Comparison of ENCODE assay signal across 8 mouse cellular contexts in the genomic region with DNA sequence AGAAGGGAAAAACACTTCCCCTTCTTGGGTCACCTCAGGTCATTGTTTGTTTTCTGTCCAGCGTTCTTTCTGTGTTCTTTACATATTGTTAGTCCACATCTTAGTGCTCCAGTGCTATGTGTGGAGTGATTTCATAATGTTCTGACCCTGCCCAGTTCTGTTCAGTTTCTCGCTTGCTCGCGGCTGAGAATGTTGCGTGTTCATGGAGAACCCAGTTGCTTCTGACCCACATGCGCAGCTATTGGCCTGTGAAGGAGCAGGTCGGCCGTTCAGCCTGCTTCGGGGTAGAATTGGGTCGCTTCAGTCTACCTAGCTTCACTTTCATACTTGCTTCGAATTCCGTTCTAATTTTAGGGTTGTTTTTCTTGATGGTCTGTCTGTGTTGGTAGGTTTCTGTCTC. TPM values are rescaled to one million over a fixed set of nuclear protein-coding genes. Genes with fewer than 3 reads are reported as not detected.
DNase-seq lines count a peak whose midpoint lies in the region; ATAC-seq and TF ChIP-seq lines count a peak whose summit lies in the region.

No protein-coding gene starts in this region.

- 78% methylated on average over 12 of the region's 12 CpGs for WGBS in forebrain, embryonic 16.5 days
- 56% methylated on average over 12 of the region's 12 CpGs for WGBS in lung, postnatal 0 days

- H3K36me3 ChIP-seq in forebrain, embryonic 16.5 days (ENCODE audit: control insufficient read depth, insufficient read depth): peaks cover 12% of the 10 kb centered on the region
- H3K36me3 ChIP-seq in lung, postnatal 0 days (ENCODE audit: insufficient read depth, low read length): peaks cover 11% of the 10 kb centered on the region; the same call in 1 of the 2 replicates

- peaks cover 38% of the 10 kb centered on the region for H3K4me1 ChIP-seq in forebrain, embryonic 16.5 days (replicated peaks; ENCODE audit: control insufficient read depth, insufficient read depth, low read length)
- H3K4me1 ChIP-seq in lung, postnatal 0 days (ENCODE audit: insufficient read depth, low read depth, low read length): peaks cover 13% of the 10 kb centered on the region; the same call in 1 of the 2 replicates

- no peak for TF ChIP-seq CTCF in left cerebral cortex, adult 2 months (IDR thresholded peaks at IDR 0.05)
- TF ChIP-seq CTCF in lung, postnatal 0 days (IDR thresholded peaks at IDR 0.05): no peak

- no peaks in the 10 kb centered on the region; the same call in 1 of the 2 replicates for H3K9me3 ChIP-seq in forebrain, embryonic 16.5 days (ENCODE audit: control insufficient read depth, low read length)
- H3K9me3 ChIP-seq in lung, postnatal 0 days (ENCODE audit: low read length): no peaks in the 10 kb centered on the region

- no peak for DNase-seq in left cerebral cortex, adult 2 months (ENCODE audit: extremely low spot score in 1 of 2, low spot score in 2 of 2)
- DNase-seq in left cerebral cortex, postnatal 25 days (ENCODE audit: low spot score in 2 of 2): no peak
- peak; percentile 49 for DNase-seq in kidney, adult 18-20 months
- peak; percentile 76 for DNase-seq in lung, postnatal 0 days (ENCODE audit: low spot score)
- no peak for DNase-seq in thymus, postnatal 4 days
- no peak for DNase-seq in layer of hippocampus, adult 8-10 months (ENCODE audit: low spot score in 2 of 2)

- 0 out of 2 replicates have a peak overlapping the region, but pooled peaks have one; percentile 13 for H3K9ac ChIP-seq in forebrain, embryonic 16.5 days (replicated peaks; ENCODE audit: low read depth, low read length)
- H3K9ac ChIP-seq in lung, postnatal 0 days (replicated peaks; ENCODE audit: low read depth): peak overlapping the region; percentile 39; the same call in 1 of the 2 replicates

- peak overlapping the region; percentile 37 for H3K27ac ChIP-seq in left cerebral cortex, adult 2 months
- no peak overlapping the region for H3K27ac ChIP-seq in forebrain, embryonic 16.5 days (ENCODE audit: low read length)
- 0 out of 2 replicates have a peak overlapping the region, but pooled peaks have one; percentile 43 for H3K27ac ChIP-seq in lung, postnatal 0 days (ENCODE audit: low read length)

- ATAC-seq in forebrain, embryonic 16.5 days: no peak
- 0 out of 2 replicates have a peak, but pooled peaks have one; percentile 13 for ATAC-seq in lung, postnatal 0 days
- no peak for ATAC-seq in CD4-positive, CD25-positive, alpha-beta regulatory T cell, adult 4 months

- peak overlapping the region; percentile 77 for H3K4me2 ChIP-seq in forebrain, embryonic 16.5 days (ENCODE audit: low read length)
- H3K4me2 ChIP-seq in lung, postnatal 0 days (replicated peaks; ENCODE audit: low read depth, low read length): peak overlapping the region; percentile 87

- peak overlapping the region; percentile 95 for H3K4me3 ChIP-seq in left cerebral cortex, adult 2 months
- H3K4me3 ChIP-seq in forebrain, embryonic 16.5 days (replicated peaks; ENCODE audit: low read length): peak overlapping the region; percentile 98
- H3K4me3 ChIP-seq in lung, postnatal 0 days (ENCODE audit: low read depth, low read length): peak overlapping the region; percentile 95; the same call in 1 of the 2 replicates

- TF ChIP-seq EP300 in lung, postnatal 0 days (IDR thresholded peaks at IDR 0.05): no peak

- no peaks in the 10 kb centered on the region for H3K27me3 ChIP-seq in forebrain, embryonic 16.5 days (replicated peaks; ENCODE audit: control insufficient read depth, insufficient read depth, low read length)
- no peaks in the 10 kb centered on the region for H3K27me3 ChIP-seq in lung, postnatal 0 days (replicated peaks; ENCODE audit: insufficient read depth, low read length)

- intact Hi-C loops in left cerebral cortex, adult 2 months (cut with DNase I): loop anchor here (10.0 kb wide), 1 partner anchor 109 kb away; no protein-coding TSS in a partner anchor
- intact Hi-C loops in left cerebral cortex, postnatal 25 days (cut with DNase I): loop anchor here (10.0 kb wide), 1 partner anchor 109 kb away; no protein-coding TSS in a partner anchor

RNA-seq across cellular contexts. Expression of gene Eif4g3, which starts 2.6 kb away (rescaled TPM):
- total RNA-seq in left cerebral cortex, adult 2 months (2021): 100 to 1,000 TPM; 179 to 187 TPM
- total RNA-seq in left cerebral cortex, postnatal 25 days (2021): 100 to 1,000 TPM; 164 to 178 TPM
- 47.0 and 51.7 TPM in 2 replicates for polyA plus RNA-seq in forebrain, embryonic 16.5 days (2015; fragmentation: Nextera tagmentation; extraction: Ambion mirVana)
- polyA plus RNA-seq in lung, postnatal 0 days (2015; fragmentation: Nextera tagmentation; extraction: Ambion mirVana): 17.2 and 18.2 TPM in 2 replicates
- 100 to 1,000 TPM; 143 to 163 (median 151) TPM for total RNA-seq in layer of hippocampus, adult 8-10 months (2022)
- polyA plus RNA-seq in CD4-positive, CD25-positive, alpha-beta regulatory T cell, adult 4 months (2017; shearing (Covaris generic)): 10 to 100 TPM; 42.5 to 49.0 TPM

Comparison
In these comparisons a context has a peak if more than half of its experiments do, and no peak if none do; other contexts are left out.
1. DNase-seq: peak in kidney, adult 18-20 months (single experiment) and lung, postnatal 0 days (single experiment); none in left cerebral cortex, adult 2 months (0 of 2), left cerebral cortex, postnatal 25 days (0 of 2), thymus, postnatal 4 days (single experiment) and layer of hippocampus, adult 8-10 months (0 of 2).
2. Peak in every context shown above with its lines, with median percentiles within 50 percentile points of each other: H3K4me3 ChIP-seq.